Mouse (Mus musculus) ovary, adult 18-20 months (tissue): ENCODE results near the gene Rpl19.

ENCODE experiments used
- DNase-seq: peaks from one replicate; pipeline ENCODE4 v3.0.0; 2022; ENCODE audit warnings: low spot score, mixed read lengths

Rpl19 gene

GRCm38 (mm10) chr11:98052129-98052988 lies 25.8 kb downstream of the Rpl19 start:
- no peak for DNase-seq

GRCm38 (mm10) chr11:98052989-98053834 lies 26.7 kb downstream of the Rpl19 start, which contains the start of gene Stac2:
TSS of gene Stac2 (minus strand) at chr11:98053462.
- DNase-seq: peak; percentile 80

GRCm38 (mm10) chr11:98057466-98057865 lies 31.0 kb downstream of the Rpl19 start:
- no peak for DNase-seq

GRCm38 (mm10) chr11:98057998-98058397 lies 31.5 kb downstream of the Rpl19 start:
- no peak for DNase-seq

GRCm38 (mm10) chr11:98059662-98060061 lies 33.2 kb downstream of the Rpl19 start:
- no peak for DNase-seq

- DNase-seq: no peak
These were observed 33.7 kb downstream of the Rpl19 start for GRCm38 (mm10) chr11:98060104-98060692.

- no peak for DNase-seq
These were observed 34.9 kb downstream of the Rpl19 start for GRCm38 (mm10) chr11:98061441-98061840.

GRCm38 (mm10) chr11:98061904-98062562 lies 35.5 kb downstream of the Rpl19 start:
- no peak for DNase-seq

- no peak for DNase-seq
These were observed 39.7 kb downstream of the Rpl19 start for GRCm38 (mm10) chr11:98066201-98066600.

- no peak for DNase-seq
These were observed 40.7 kb downstream of the Rpl19 start for GRCm38 (mm10) chr11:98067255-98067654.

- DNase-seq: no peak
These were observed 46.9 kb downstream of the Rpl19 start for GRCm38 (mm10) chr11:98073442-98073841.

- peak; percentile 58 for DNase-seq
These were observed 48.8 kb downstream of the Rpl19 start for GRCm38 (mm10) chr11:98075195-98075808.

GRCm38 (mm10) chr11:98077086-98077485 lies 50.6 kb downstream of the Rpl19 start:
- DNase-seq: no peak
